Mouse (Mus musculus): ENCODE measurements around the gene Tle4. TPM values are rescaled to one million over a fixed set of nuclear protein-coding genes. Genes with fewer than 3 reads are reported as not detected.

Gene Tle4
- polyA plus RNA-seq, 1 experiment from 2014 or later: 9.7 TPM

GRCm38 (mm10) chr19:14507911-14508310, 89.9 kb downstream of the Tle4 start:
- 59% methylated on average over 2 of the region's 2 CpGs for WGBS (ENCODE audit: insufficient replicate concordance)
- H3K4me1 ChIP-seq: peaks cover 8% of the 10 kb centered on the region; the same call in 1 of the 2 replicates
- no peak for ATAC-seq
- H3K4me2 ChIP-seq: no peak overlapping the region
- no peaks in the 10 kb centered on the region for H3K9me3 ChIP-seq (replicated peaks)
- no peak overlapping the region for H3K27ac ChIP-seq
- H3K36me3 ChIP-seq: no peaks in the 10 kb centered on the region
- H3K27me3 ChIP-seq (replicated peaks): no peaks in the 10 kb centered on the region
- H3K4me3 ChIP-seq: no peak overlapping the region
- no peak overlapping the region for H3K9ac ChIP-seq

DNA sequence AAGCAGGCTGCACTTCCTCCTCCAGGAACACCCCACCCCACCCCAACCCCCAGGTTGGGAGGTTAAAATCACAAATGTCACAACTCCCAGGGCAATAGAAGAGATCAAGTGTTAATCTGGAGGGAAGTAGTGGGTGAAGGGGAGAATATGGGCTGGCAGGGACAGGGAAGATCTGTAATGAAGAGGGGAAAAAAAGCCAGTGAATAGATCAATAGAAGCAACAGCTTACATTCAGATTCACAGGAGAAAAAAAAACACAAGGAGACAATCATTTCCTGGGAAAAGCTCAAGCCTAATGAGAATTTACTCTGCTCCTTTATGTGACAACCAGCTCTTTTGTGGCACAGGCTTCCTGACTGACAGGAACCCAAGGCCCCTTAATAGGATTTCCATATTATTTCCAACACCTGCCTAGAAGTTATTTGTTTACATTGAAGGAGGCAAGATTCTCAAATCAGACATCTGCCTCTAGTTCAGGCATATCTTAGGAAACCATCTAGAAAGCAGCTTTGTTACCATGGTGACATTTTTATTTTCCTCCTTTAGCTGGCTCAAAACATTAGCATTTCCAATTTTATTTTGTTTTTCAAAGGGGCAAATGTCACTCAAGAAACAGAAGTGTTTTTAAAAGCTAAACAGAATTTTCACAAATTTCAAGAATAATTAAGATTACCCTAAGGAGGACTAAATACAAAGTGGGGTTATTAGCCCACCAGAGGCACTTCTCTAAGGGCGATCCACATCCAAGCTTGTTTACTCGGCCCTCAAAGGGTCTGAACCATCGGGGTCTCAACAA, 90.8 kb downstream of the Tle4 start:
- Histone ChIP-seq H3K27me3 (replicated peaks) (no peaks in the 10 kb centered on the region), H3K4me3 (no peak overlapping the region), H3K4me2 (no peak overlapping the region), H3K9ac (no peak overlapping the region), H3K4me1 (peaks cover 8% of the 10 kb centered on the region; the same call in 1 of the 2 replicates), H3K9me3 (replicated peaks) (no peaks in the 10 kb centered on the region), H3K36me3 (no peaks in the 10 kb centered on the region), H3K27ac (no peak overlapping the region)
- no peak for ATAC-seq
- 74% methylated on average over 3 of the region's 3 CpGs for WGBS (ENCODE audit: insufficient replicate concordance)

DNA sequence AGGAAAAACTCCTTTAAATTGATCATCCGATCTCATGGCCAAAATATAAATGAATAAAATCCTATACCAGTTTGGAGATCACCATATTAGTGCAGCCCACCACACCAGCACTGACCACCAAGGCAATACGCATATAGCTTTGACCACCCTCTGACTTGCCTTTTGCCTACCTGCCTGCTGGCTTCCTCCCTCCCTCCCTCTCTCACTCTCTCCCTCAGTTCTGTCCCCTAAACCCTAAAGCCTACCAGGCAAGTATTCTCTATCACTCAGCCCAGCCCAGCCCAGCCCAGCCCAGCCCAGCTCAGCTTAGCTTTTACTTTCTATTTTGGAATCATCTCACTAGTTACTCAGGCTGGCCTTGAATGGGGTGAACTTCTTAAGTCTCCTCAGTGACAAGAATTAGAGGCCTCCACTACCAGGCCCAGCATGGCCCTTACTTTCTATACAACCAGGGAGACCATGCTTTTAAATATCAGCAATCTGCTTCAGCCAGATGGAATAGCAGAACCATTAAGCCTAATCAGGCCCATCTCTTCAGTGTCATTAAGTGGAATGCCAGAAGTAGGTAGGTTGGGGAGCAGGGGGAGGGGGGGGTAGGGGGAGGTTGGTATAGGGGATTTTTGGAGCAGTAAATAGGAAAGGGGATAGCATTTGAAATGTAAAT, 91.8 kb downstream of the Tle4 start:
- H3K27me3 ChIP-seq (replicated peaks): no peaks in the 10 kb centered on the region
- H3K9me3 ChIP-seq (replicated peaks): no peaks in the 10 kb centered on the region
- H3K4me1 ChIP-seq: peaks cover 8% of the 10 kb centered on the region; the same call in 1 of the 2 replicates
- no peak overlapping the region for H3K4me2 ChIP-seq
- no peak overlapping the region for H3K27ac ChIP-seq
- 89% methylated on average over 2 of the region's 2 CpGs for WGBS (ENCODE audit: insufficient replicate concordance)
- no peak overlapping the region for H3K9ac ChIP-seq
- H3K36me3 ChIP-seq: no peaks in the 10 kb centered on the region
- H3K4me3 ChIP-seq: no peak overlapping the region
- 0 out of 2 replicates have a peak, but pooled peaks have one; percentile 30 for ATAC-seq

- Histone ChIP-seq H3K36me3 (no peaks in the 10 kb centered on the region), H3K9ac (no peak overlapping the region), H3K9me3 (replicated peaks) (no peaks in the 10 kb centered on the region), H3K27me3 (replicated peaks) (no peaks in the 10 kb centered on the region), H3K4me1 (peaks cover 8% of the 10 kb centered on the region; the same call in 1 of the 2 replicates), H3K4me2 (no peak overlapping the region), H3K4me3 (no peak overlapping the region), H3K27ac (no peak overlapping the region)
- 83% methylated on average over 3 of the region's 3 CpGs for WGBS (ENCODE audit: insufficient replicate concordance)
- no peak for ATAC-seq
Observed at GRCm38 (mm10) chr19:14505401-14505800, 92.5 kb downstream of the Tle4 start.

DNA sequence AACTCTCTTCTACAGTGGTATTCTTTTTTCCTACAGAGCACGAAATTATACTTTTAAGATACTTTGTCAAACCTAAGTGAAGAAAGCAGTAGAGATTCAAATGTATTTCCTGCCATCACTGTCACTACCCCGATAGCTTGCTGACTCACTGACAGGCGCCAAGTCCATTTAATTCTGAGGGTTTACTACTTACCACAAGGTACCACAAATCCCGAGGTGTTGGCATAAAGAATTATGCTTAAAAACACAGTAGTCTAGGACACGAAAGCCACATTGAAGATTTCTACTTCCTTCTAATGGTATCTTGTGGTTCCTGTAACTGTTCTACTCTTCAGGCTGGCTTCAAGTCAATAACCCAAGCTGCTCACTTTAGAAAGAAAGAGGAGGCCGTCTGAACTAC, 94.0 kb downstream of the Tle4 start:
- H3K9me3 ChIP-seq (replicated peaks): no peaks in the 10 kb centered on the region
- 59% methylated on average over 6 of the region's 6 CpGs for WGBS (ENCODE audit: insufficient replicate concordance)
- H3K4me3 ChIP-seq: no peak overlapping the region
- H3K27ac ChIP-seq: no peak overlapping the region
- no peak overlapping the region for H3K4me2 ChIP-seq
- peaks cover 8% of the 10 kb centered on the region; the same call in 1 of the 2 replicates for H3K4me1 ChIP-seq
- ATAC-seq: no peak
- H3K36me3 ChIP-seq: no peaks in the 10 kb centered on the region
- H3K27me3 ChIP-seq (replicated peaks): no peaks in the 10 kb centered on the region
- no peak overlapping the region for H3K9ac ChIP-seq

GRCm38 (mm10) chr19:14502234-14502633, 95.6 kb downstream of the Tle4 start:
- ATAC-seq: no peak
- no peak overlapping the region for H3K4me2 ChIP-seq
- no peak overlapping the region for H3K27ac ChIP-seq
- H3K27me3 ChIP-seq (replicated peaks): no peaks in the 10 kb centered on the region
- H3K4me1 ChIP-seq: peaks cover 8% of the 10 kb centered on the region; the same call in 1 of the 2 replicates
- 70% methylated on average over 7 of the region's 7 CpGs for WGBS (ENCODE audit: insufficient replicate concordance)
- H3K9me3 ChIP-seq (replicated peaks): no peaks in the 10 kb centered on the region
- no peaks in the 10 kb centered on the region for H3K36me3 ChIP-seq
- no peak overlapping the region for H3K9ac ChIP-seq
- H3K4me3 ChIP-seq: no peak overlapping the region

GRCm38 (mm10) chr19:14499835-14500425, 97.9 kb downstream of the Tle4 start:
- H3K4me3 ChIP-seq: no peak overlapping the region
- H3K4me1 ChIP-seq: no peaks in the 10 kb centered on the region
- no peak overlapping the region for H3K9ac ChIP-seq
- no peaks in the 10 kb centered on the region for H3K36me3 ChIP-seq
- no peak overlapping the region for H3K4me2 ChIP-seq
- WGBS (ENCODE audit: insufficient replicate concordance): 48% methylated on average over 3 of the region's 3 CpGs
- no peaks in the 10 kb centered on the region for H3K9me3 ChIP-seq (replicated peaks)
- H3K27me3 ChIP-seq (replicated peaks): no peaks in the 10 kb centered on the region
- no peak for ATAC-seq
- no peak overlapping the region for H3K27ac ChIP-seq

DNA sequence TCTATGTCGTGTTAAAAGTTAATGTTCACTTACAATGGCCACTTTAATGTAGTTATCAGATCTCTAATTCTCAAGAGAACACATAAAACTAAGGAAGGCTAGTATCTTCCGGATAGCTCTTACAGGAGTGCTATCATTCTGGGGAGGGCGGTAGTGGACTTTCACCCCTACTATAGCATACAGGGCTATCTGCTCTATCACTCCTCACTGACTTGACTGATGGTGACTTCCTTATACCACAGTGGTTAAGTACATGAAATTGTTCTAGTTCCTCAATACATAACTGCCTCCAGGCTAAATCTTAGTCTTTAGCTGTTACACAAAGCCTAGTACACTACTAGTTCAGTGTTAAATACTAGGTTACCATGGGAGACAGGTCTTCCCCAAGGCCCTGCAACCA, 104.8 kb downstream of the Tle4 start:
- Histone ChIP-seq H3K27me3 (replicated peaks) (no peaks in the 10 kb centered on the region), H3K4me1 (0 out of 2 replicates have a peak, but pooled peaks cover 10% of the 10 kb centered on the region), H3K9ac (no peak overlapping the region), H3K4me3 (no peak overlapping the region), H3K27ac (no peak overlapping the region), H3K36me3 (no peaks in the 10 kb centered on the region), H3K9me3 (replicated peaks) (no peaks in the 10 kb centered on the region), H3K4me2 (no peak overlapping the region)
- 73% methylated on average over 3 of the region's 3 CpGs for WGBS (ENCODE audit: insufficient replicate concordance)
- ATAC-seq: no peak

- Histone ChIP-seq H3K27me3 (replicated peaks) (no peaks in the 10 kb centered on the region), H3K36me3 (no peaks in the 10 kb centered on the region), H3K9ac (no peak overlapping the region), H3K4me2 (no peak overlapping the region), H3K4me1 (0 out of 2 replicates have a peak, but pooled peaks cover 6% of the 10 kb centered on the region), H3K27ac (no peak overlapping the region), H3K9me3 (replicated peaks) (no peaks in the 10 kb centered on the region), H3K4me3 (no peak overlapping the region)
- WGBS (ENCODE audit: insufficient replicate concordance): 85% methylated on average over 9 of the region's 9 CpGs
- ATAC-seq: no peak
Observed at GRCm38 (mm10) chr19:14487180-14487579, 110.7 kb downstream of the Tle4 start.

DNA sequence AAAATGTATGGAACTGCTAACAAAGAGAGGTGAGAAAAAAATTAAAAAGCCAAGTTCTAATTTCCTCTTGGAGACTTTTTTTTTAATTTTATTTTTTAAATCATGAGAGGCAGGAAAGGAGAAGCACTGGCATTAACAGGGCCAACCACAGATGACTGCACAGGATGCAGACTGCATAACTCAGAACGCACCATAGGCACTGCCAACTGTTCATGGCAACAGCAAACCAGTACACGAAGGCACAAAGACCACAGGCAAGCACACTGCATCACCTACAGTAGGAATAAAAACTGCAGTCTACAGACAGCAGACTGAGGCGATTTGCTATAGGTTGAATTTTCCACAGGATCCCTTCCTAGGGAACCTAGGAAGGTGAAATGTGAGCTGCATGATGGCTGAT, 112.7 kb downstream of the Tle4 start:
- Histone ChIP-seq H3K4me2 (no peak overlapping the region), H3K36me3 (no peaks in the 10 kb centered on the region), H3K27me3 (replicated peaks) (no peaks in the 10 kb centered on the region), H3K4me1 (peaks cover 8% of the 10 kb centered on the region; the same call in 1 of the 2 replicates), H3K9me3 (replicated peaks) (no peaks in the 10 kb centered on the region), H3K4me3 (no peak overlapping the region), H3K9ac (no peak overlapping the region), H3K27ac (no peak overlapping the region)
- WGBS (ENCODE audit: insufficient replicate concordance): 77% methylated on average over 3 of the region's 3 CpGs
- ATAC-seq: no peak

- H3K9me3 ChIP-seq (replicated peaks): no peaks in the 10 kb centered on the region
- WGBS (ENCODE audit: insufficient replicate concordance): 84% methylated on average over 5 of the region's 5 CpGs
- no peaks in the 10 kb centered on the region for H3K36me3 ChIP-seq
- peaks cover 8% of the 10 kb centered on the region; the same call in 1 of the 2 replicates for H3K4me1 ChIP-seq
- no peak overlapping the region for H3K4me2 ChIP-seq
- no peaks in the 10 kb centered on the region for H3K27me3 ChIP-seq (replicated peaks)
- no peak overlapping the region for H3K27ac ChIP-seq
- no peak for ATAC-seq
- no peak overlapping the region for H3K4me3 ChIP-seq
- no peak overlapping the region for H3K9ac ChIP-seq
Observed at GRCm38 (mm10) chr19:14482562-14483138, 115.2 kb downstream of the Tle4 start.

All from liver, embryonic 12.5 days (tissue).